Mouse (Mus musculus): ENCODE results near the gene Rtp2.
A peak's percentile ranks its signal among the peaks of the same experiment; 100 is the strongest.

Gene Rtp2

DNA sequence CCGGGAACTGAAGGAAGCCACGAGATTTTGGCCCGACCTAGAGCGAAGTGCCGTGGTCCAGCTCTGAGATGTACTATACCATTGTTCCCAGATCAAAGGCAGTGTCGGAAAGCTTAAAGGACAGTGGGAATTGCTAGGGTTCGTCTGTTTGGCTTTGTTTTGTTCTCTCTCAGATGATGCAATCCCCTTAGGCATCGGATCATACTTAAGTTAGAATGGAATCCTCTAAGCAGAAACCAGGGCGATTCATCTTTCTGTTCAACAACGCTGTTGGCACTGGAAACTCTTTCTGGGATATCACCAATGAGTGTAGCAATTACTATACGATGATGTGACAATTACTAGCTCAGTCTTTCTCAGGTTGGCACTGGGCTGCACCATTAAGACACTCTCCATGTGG lies at the start of gene Rtp2:
Gene Rtp2 (minus strand): TSS at position 101 of the 400 bp plus-strand sequence.
- DNase-seq, result no peak

DNA sequence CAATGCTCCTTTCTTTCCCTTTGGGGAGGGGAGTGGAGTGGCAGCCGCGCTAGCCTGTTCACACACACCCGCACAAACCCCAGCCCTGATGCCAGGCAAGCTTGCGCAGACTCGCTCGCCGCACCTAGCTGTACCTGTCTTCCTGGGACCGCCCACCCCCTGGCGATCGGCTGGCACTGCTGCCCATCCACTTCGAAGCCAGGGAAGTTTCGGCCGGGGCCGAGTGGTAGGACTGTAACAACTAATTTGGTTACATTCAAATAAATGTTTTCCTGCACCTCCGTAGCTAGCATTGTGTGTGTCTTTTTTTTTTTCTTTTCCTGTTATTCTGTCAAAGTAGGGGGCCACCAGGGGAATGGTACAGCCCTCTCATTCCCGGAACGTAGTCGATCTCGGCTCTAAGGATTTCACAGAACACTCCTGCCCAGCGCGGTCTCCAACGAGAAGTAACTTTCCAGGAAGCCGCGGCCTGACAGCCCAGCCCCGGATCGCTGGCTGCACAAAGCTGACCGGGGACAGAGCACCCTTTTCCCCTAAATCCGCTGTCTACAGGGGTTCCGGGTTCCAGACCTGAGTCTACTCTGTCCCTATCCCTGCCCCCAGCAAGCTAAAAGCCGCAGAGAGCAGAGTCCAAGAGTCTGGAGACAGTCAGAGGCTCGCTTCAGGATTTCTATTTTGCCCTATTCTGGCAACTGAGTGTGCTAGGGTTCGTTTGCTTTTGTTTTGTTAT lies 49.0 kb upstream of the Rtp2 start:
- peak; percentile 43 for DNase-seq

DNA sequence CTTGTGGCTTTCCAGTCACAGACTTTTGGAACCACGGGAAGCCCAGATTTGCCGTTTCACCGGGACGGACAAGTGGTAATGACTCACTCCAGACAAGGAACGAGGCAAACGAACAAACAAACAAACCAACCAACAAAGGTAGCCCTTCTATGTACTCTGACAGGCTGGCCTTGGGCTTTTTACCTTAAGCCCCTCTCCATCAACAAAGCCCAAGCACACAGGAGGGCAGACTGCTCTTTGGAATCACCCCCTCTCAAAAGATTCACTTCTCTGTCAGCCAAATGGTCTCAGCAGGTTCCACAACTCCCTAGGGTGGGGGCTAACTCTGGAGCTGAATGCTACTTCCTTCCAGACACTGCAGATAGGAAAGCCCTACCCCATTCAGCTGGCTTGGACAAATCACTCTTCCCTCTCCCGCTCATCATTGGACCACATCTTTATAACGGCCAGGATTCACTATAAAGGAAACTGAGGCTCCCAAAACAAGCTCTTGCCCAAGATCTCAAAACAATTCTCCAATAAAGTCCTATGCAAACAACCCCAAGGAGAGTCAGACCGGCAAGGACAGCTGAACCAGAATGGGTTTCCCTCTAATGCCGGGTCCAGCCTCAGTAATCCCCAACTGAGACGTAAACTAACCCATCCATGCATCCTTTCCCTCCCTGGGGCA lies 48.1 kb upstream of the Rtp2 start:
- DNase-seq, result peak; percentile 33

- DNase-seq, result peak; percentile 20
Observed at GRCm38 (mm10) chr16:23979446-23979845, 47.3 kb upstream of the Rtp2 start.

- DNase-seq, result no peak
Observed at GRCm38 (mm10) chr16:23978495-23978894, 46.3 kb upstream of the Rtp2 start.

GRCm38 (mm10) chr16:23977732-23978131 lies 45.5 kb upstream of the Rtp2 start:
- DNase-seq, result no peak

GRCm38 (mm10) chr16:23976196-23976595 lies 44.0 kb upstream of the Rtp2 start:
- DNase-seq, result no peak

GRCm38 (mm10) chr16:23973635-23974367 lies 41.6 kb upstream of the Rtp2 start:
- DNase-seq, result no peak

- no peak for DNase-seq
Observed at GRCm38 (mm10) chr16:23972901-23973300, 40.7 kb upstream of the Rtp2 start.

DNA sequence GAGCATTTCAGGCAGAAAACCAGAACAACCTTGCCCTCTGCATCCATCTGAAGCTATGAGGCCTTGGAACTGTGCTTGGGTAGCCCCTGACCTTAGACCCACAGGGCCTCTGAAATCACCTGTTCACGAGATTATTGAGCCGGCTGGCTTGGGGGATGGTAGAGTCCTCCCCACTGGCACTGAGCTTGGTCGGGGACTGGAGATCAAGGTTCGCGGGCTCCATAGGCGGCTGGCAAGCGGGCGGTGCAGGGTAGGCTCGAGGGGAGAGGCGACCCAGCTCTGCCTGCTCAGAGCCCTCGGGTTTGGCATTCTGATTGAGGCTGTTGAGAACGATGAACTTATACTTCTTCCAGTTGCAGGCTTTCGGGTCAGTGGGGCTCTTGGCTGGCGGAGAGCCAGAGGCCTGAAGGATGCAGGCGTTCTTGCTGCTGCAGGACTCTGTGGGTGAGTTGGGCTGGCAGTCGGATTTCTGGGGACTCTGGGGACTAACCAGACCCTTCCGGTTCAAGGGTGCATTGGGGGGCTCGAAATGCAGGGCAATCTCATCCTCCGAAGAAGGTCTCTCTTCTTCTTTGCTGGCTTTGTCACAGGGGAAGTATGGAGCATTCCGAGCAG lies 40.0 kb upstream of the Rtp2 start:
- no peak for DNase-seq

DNA sequence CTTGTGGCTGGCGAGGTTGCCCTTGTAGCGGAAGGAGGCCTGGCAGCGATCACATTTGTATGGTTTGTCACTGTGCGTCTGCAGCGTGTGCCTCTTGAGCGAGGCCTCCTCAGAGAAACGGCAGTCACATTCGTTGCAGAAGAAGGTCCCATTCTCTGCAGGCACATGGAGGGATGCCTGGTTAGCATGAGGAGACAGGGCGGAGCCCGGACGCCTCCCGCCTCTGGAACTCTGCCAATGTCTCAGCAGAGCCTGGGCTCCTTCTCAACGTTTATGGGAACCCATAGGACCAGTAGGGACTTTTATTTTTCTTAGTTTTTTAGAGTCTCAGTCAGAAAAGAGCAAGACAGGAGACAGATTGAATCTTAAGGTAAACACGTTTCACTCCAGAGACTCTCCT lies 37.7 kb upstream of the Rtp2 start:
- no peak for DNase-seq

- DNase-seq, result no peak
Observed at GRCm38 (mm10) chr16:23968888-23969287, 36.7 kb upstream of the Rtp2 start.

GRCm38 (mm10) chr16:23967301-23967700 lies 35.1 kb upstream of the Rtp2 start:
- no peak for DNase-seq

- DNase-seq, result no peak
Observed at GRCm38 (mm10) chr16:23966066-23966465, 33.9 kb upstream of the Rtp2 start.

- DNase-seq, result no peak
Observed at GRCm38 (mm10) chr16:23964706-23965367, 32.6 kb upstream of the Rtp2 start.

- no peak for DNase-seq
Observed at GRCm38 (mm10) chr16:23963896-23964668, 31.9 kb upstream of the Rtp2 start.

DNA sequence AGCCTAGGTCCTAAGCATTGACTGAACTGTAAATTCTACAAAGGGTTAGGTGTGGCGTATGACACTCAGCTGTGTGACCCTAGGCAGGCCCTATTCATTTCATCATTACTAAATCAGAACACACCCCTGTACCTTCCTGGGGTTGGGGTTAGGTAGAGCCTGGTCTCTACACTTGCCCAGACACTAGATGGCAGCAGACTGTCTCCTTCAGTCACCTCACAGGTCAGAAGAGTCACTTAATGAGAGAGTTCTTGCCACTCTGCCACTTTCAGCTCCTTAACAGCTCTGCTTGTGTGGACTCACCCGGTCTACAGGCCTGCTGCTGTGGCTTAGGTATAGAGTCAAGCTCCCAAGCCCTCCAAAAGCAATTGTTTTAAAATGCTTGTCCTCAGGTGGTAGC lies 30.2 kb upstream of the Rtp2 start:
- DNase-seq, result no peak

DNA sequence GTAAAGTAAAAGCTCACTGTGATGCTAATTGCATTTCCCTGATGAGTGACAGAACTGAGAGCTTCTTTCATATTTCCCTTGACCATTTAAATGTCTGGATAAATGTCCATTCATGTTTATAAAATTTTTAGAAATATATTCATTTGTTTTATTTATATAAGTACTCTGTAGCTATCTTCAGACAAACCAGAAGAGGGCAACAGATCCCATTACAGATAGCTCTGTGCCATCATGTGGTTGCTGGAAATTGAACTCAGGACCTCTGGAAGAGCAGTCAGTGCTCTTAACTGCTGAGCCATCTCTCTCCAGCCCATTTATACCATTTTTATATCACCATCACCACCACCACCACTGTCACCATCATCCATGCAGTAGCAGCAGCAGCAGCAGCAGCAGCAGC lies 26.7 kb upstream of the Rtp2 start:
- no peak for DNase-seq

GRCm38 (mm10) chr16:23953959-23954260 lies 21.7 kb upstream of the Rtp2 start:
- no peak for DNase-seq

GRCm38 (mm10) chr16:23953189-23953958 lies 21.2 kb upstream of the Rtp2 start:
- peak; percentile 39 for DNase-seq

DNA sequence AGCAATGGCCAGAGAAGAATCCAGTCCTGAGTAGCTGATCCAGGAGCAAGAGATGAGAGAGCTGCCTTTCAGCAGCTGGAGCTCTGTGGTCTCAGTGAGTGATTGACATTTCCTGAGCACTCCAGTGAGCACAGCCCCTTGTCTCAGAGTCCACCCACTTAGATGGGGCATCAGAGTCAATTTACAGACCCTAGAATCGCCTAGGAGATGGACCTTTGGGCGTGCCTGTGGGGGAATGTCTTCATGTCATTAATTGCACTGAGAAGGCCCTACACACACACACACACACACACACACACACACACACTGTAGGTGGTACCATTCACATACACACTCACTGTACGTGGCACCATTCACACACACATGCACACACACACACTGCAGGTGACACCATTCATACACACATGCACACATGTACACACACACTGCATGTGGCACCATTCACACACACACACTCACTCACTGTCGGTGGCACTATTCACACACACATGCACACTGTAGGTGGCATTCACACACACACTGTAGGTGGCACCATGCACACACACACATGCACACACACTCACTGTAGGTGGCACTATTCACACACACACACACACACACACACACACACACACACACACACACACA lies 20.0 kb upstream of the Rtp2 start:
- no peak for DNase-seq
